Mouse (Mus musculus) CH12.LX (cell line): ENCODE measurements around the gene Dlg2. TPM values are rescaled to one million over a fixed set of nuclear protein-coding genes. Genes with fewer than 3 reads are reported as not detected.

ENCODE experiments used
- DNase-seq: peaks from one replicate; pipeline ENCODE4 v3.0.0-alpha.2; 2013; ENCODE audit errors: extremely low read depth
- H3K27ac ChIP-seq: 2 replicates; pipeline ENCODE4 v1.5.1; 2012; ENCODE audit warnings: low read depth, mild to moderate bottlenecking, control low read depth, moderate library complexity; ENCODE audit not compliant: insufficient read depth
- H3K27me3 ChIP-seq: replicated peaks from 2 replicates; pipeline ENCODE3; 2012; ENCODE audit warnings: inconsistent platforms
- H3K36me3 ChIP-seq, 2 experiments: replicated peaks in 1 of 2; 2 replicates each; pipeline versions ENCODE3 to v1.6.1; 2012; ENCODE audit warnings: inconsistent platforms in 1 of 2, low read length in 1 of 2, mild to moderate bottlenecking in 1 of 2, mixed read lengths in 1 of 2, moderate library complexity in 1 of 2; ENCODE audit not compliant: control insufficient read depth in 1 of 2, insufficient read depth in 1 of 2
- H3K4me1 ChIP-seq, 2 experiments: 2 replicates each; pipeline ENCODE4 v1.6.1; 2012; ENCODE audit warnings: inconsistent platforms in 1 of 2, moderate library complexity in 1 of 2; ENCODE audit not compliant: insufficient read depth in 2 of 2, control insufficient read depth in 1 of 2
- H3K4me2 ChIP-seq: 2 replicates; pipeline ENCODE4 v1.6.1; 2012; ENCODE audit warnings: low read depth, mild to moderate bottlenecking, control low read depth; ENCODE audit not compliant: poor library complexity, insufficient read depth, severe bottlenecking
- H3K4me3 ChIP-seq, 3 experiments: fragments of 150-350 bp in 1 of 3; sonication (generic) in 1 of 3; replicated peaks in 1 of 3; 2 replicates each; pipeline versions ENCODE3 to v1.5.1; 2011 to 2012; ENCODE audit warnings: low read depth in 2 of 3, low read length in 2 of 3, mild to moderate bottlenecking in 2 of 3, moderate library complexity in 2 of 3, control low read depth in 1 of 3, improper control_type of control experiment in 1 of 3, inconsistent platforms in 1 of 3, mixed read lengths in 1 of 3; ENCODE audit not compliant: poor library complexity in 1 of 3
- H3K79me2 ChIP-seq: replicated peaks from 2 replicates; pipeline ENCODE4 v1.6.1; 2012; ENCODE audit warnings: mild to moderate bottlenecking, moderate library complexity; ENCODE audit not compliant: control insufficient read depth, poor library complexity, insufficient read depth, severe bottlenecking; ENCODE audit errors: extremely low read depth
- H3K9ac ChIP-seq: 2 replicates; pipeline ENCODE4 v1.6.1; 2012; ENCODE audit warnings: low read depth, mild to moderate bottlenecking, control low read depth, moderate library complexity; ENCODE audit not compliant: insufficient read depth
- H3K9me3 ChIP-seq: replicated peaks from 2 replicates; pipeline ENCODE3; 2012; ENCODE audit warnings: low read length, inconsistent platforms, mixed read lengths
- BHLHE40 ChIP-seq: IDR thresholded peaks from 2 replicates; pipeline ENCODE4 v1.6.1; 2011; ENCODE audit warnings: mild to moderate bottlenecking, low read depth, low read length, improper control_type of control experiment
- CHD1 ChIP-seq: IDR thresholded peaks from 2 replicates; pipeline ENCODE4 v1.6.1; 2012; ENCODE audit warnings: low read depth, low read length, improper control_type of control experiment, inconsistent platforms
- CHD2 ChIP-seq: IDR thresholded peaks from 2 replicates; pipeline ENCODE4 v1.6.1; 2011; ENCODE audit warnings: low read length, improper control_type of control experiment
- ELF1 ChIP-seq: IDR thresholded peaks from 2 replicates; pipeline ENCODE4 v1.6.1; 2014; ENCODE audit warnings: low read depth, mild to moderate bottlenecking, inconsistent platforms, low read length, improper control_type of control experiment
- EP300 ChIP-seq: IDR thresholded peaks from 2 replicates; pipeline ENCODE4 v1.6.1; 2011; ENCODE audit warnings: low read length, improper control_type of control experiment
- ETS1 ChIP-seq: conservative IDR thresholded peaks from 2 replicates; pipeline ENCODE4 v1.6.1; 2012; ENCODE audit warnings: low read depth, mild to moderate bottlenecking, inconsistent platforms, low read length, improper control_type of control experiment, moderate library complexity
- GABPA ChIP-seq: IDR thresholded peaks from 2 replicates; pipeline ENCODE4 v1.6.1; 2012; ENCODE audit warnings: low read depth, low read length, improper control_type of control experiment, inconsistent platforms; ENCODE audit not compliant: insufficient replicate concordance
- HCFC1 ChIP-seq: IDR thresholded peaks from 2 replicates; pipeline ENCODE4 v1.6.1; 2012; ENCODE audit warnings: low read depth, mild to moderate bottlenecking, inconsistent platforms, low read length, improper control_type of control experiment
- IRF4 ChIP-seq: IDR thresholded peaks from 2 replicates; pipeline ENCODE4 v1.6.1; 2014; ENCODE audit warnings: low read depth, mild to moderate bottlenecking, inconsistent platforms, low read length, improper control_type of control experiment
- JUN ChIP-seq: IDR thresholded peaks from 2 replicates; pipeline ENCODE4 v1.6.1; 2011; ENCODE audit warnings: low read depth, mild to moderate bottlenecking, low read length, improper control_type of control experiment, moderate library complexity; ENCODE audit not compliant: insufficient read depth
- JUND ChIP-seq: conservative IDR thresholded peaks from 2 replicates; pipeline ENCODE4 v1.6.1; 2011; ENCODE audit warnings: low read depth, low read length, improper control_type of control experiment
- MAX ChIP-seq: IDR thresholded peaks from 2 replicates; pipeline ENCODE4 v1.6.1; 2011; ENCODE audit warnings: low read length, improper control_type of control experiment
- MEF2A ChIP-seq: IDR thresholded peaks from 2 replicates; pipeline ENCODE4 v1.6.1; 2014; ENCODE audit warnings: low read depth, mild to moderate bottlenecking, inconsistent platforms, low read length, improper control_type of control experiment, borderline replicate concordance
- MXI1 ChIP-seq: IDR thresholded peaks from 2 replicates; pipeline ENCODE4 v1.6.1; 2011; ENCODE audit warnings: mild to moderate bottlenecking, low read depth, low read length, improper control_type of control experiment
- MYC ChIP-seq: IDR thresholded peaks from 2 replicates; pipeline ENCODE4 v1.6.1; 2011; ENCODE audit warnings: low read depth, mild to moderate bottlenecking, improper control_type of control experiment, low read length
- NELFE ChIP-seq: IDR thresholded peaks from 2 replicates; pipeline ENCODE4 v1.6.1; 2011; ENCODE audit warnings: low read depth, low read length, improper control_type of control experiment
- PAX5 ChIP-seq: IDR thresholded peaks from 2 replicates; pipeline ENCODE4 v1.6.1; 2012; ENCODE audit warnings: low read length, inconsistent platforms, mixed read lengths
- POLR2A ChIP-seq: IDR thresholded peaks from 2 replicates; pipeline ENCODE4 v1.6.1; 2011; ENCODE audit warnings: low read depth, mild to moderate bottlenecking, improper control_type of control experiment, low read length
- RAD21 ChIP-seq: IDR thresholded peaks from 2 replicates; pipeline ENCODE4 v1.6.1; 2011; ENCODE audit warnings: low read depth, mild to moderate bottlenecking, low read length, improper control_type of control experiment, moderate library complexity
- RCOR1 ChIP-seq: conservative IDR thresholded peaks from 2 replicates; pipeline ENCODE4 v1.6.1; 2012; ENCODE audit warnings: low read depth, mild to moderate bottlenecking, inconsistent platforms, low read length, improper control_type of control experiment
- SIN3A ChIP-seq: IDR thresholded peaks from 2 replicates; pipeline ENCODE4 v1.6.1; 2012; ENCODE audit warnings: low read length, improper control_type of control experiment, inconsistent platforms
- TBP ChIP-seq: conservative IDR thresholded peaks from 2 replicates; pipeline ENCODE4 v1.6.1; 2011; ENCODE audit warnings: low read depth, low read length, improper control_type of control experiment
- TCF12 ChIP-seq: IDR thresholded peaks from 2 replicates; pipeline ENCODE4 v1.6.1; 2014; ENCODE audit warnings: low read depth, mild to moderate bottlenecking, inconsistent platforms, low read length, improper control_type of control experiment
- UBTF ChIP-seq: IDR thresholded peaks from 2 replicates; pipeline ENCODE4 v1.6.1; 2012; ENCODE audit warnings: low read depth, mild to moderate bottlenecking, inconsistent platforms, low read length, improper control_type of control experiment, moderate library complexity
- USF1 ChIP-seq: IDR thresholded peaks from 2 replicates; pipeline ENCODE4 v1.6.1; 2014; ENCODE audit warnings: low read depth, mild to moderate bottlenecking, inconsistent platforms, low read length, improper control_type of control experiment
- USF2 ChIP-seq: conservative IDR thresholded peaks from 2 replicates; pipeline ENCODE4 v1.6.1; 2011; ENCODE audit warnings: low read depth, low read length, improper control_type of control experiment
- ZMIZ1 ChIP-seq: IDR thresholded peaks from 2 replicates; pipeline ENCODE4 v1.6.1; 2012; ENCODE audit warnings: low read depth, mild to moderate bottlenecking, inconsistent platforms, low read length, improper control_type of control experiment
- ZNF384 ChIP-seq: IDR thresholded peaks from 2 replicates; pipeline ENCODE4 v1.6.1; 2012; ENCODE audit warnings: low read depth, low read length, improper control_type of control experiment, inconsistent platforms
- dilution Hi-C: fragments of 300-500 bp; cut with MboI; formaldehyde crosslinking; loops from 2 replicates; pipeline ENCODE4 v1.14.3; 2020; ENCODE audit warnings: low sequenced_read_pairs; ENCODE audit not compliant: extremely low pct_unique_long_range_greater_than_20kb, extremely low pct_ligation_motif_present
- in situ Hi-C: fragments of 300-500 bp; cut with MboI; formaldehyde crosslinking; loops from 3 replicates; pipeline ENCODE4 v1.14.3; 2019; ENCODE audit warnings: low sequenced_read_pairs, low pct_ligation_motif_present, low pct_unique_long_range_greater_than_20kb, mixed read lengths
- polyA plus RNA-seq: library from polyadenylated mRNA; unstranded; fragments of >175 nt; gene quantifications from 2 replicates; pipeline ENCODE4 v1.2.1, GENCODE M21; 2012; ENCODE audit warnings: low read depth; ENCODE audit not compliant: insufficient read length
- total RNA-seq, 2 experiments: library from RNA; depleted of rRNA; stranded (reverse); fragments of 300-350 nt in 1 of 2; fragments of >200 nt in 1 of 2; gene quantifications; 2 replicates each; pipeline ENCODE4 v1.2.3; 2012 to 2014

The Dlg2 gene
- total and polyA plus RNA-seq, 3 experiments = 0.36 TPM; not detected in 2

GRCm38 (mm10) chr7:90748636-90749035 lies 272.2 kb downstream of the Dlg2 start:
- Histone ChIP-seq H3K4me3 (no peak overlapping the region), H3K27ac (no peak overlapping the region), H3K4me2 (no peak overlapping the region), H3K27me3 (no peaks in the 10 kb centered on the region), H3K4me1 (no peaks in the 10 kb centered on the region), H3K79me2 (no peaks in the 10 kb centered on the region), H3K36me3 (no peaks in the 10 kb centered on the region), H3K9ac (no peak overlapping the region), H3K9me3 (no peaks in the 10 kb centered on the region)
- dilution Hi-C loops (no loop called here), in situ Hi-C loops (no loop called here)
- no peak for TF ChIP-seq POLR2A
- no peak for TF ChIP-seq PAX5
- no peak for TF ChIP-seq JUND
- no peak for TF ChIP-seq ZNF384
- no peak for TF ChIP-seq HCFC1
- TF ChIP-seq ETS1 = no peak
- TF ChIP-seq RCOR1 = no peak
- TF ChIP-seq CHD1 = no peak
- no peak for TF ChIP-seq TCF12
- TF ChIP-seq NELFE = no peak
- TF ChIP-seq GABPA = no peak
- TF ChIP-seq EP300 = no peak
- TF ChIP-seq SIN3A = no peak
- no peak for TF ChIP-seq RAD21
- TF ChIP-seq UBTF = no peak
- no peak for TF ChIP-seq JUN
- no peak for DNase-seq

GRCm38 (mm10) chr7:90787945-90788344 lies 311.5 kb downstream of the Dlg2 start:
- H3K9ac ChIP-seq = no peak overlapping the region
- dilution Hi-C loops (no loop called here), in situ Hi-C loops (no loop called here)
- no peak for DNase-seq
- no peaks in the 10 kb centered on the region for H3K9me3 ChIP-seq
- H3K4me2 ChIP-seq = no peak overlapping the region
- H3K4me1 ChIP-seq = no peaks in the 10 kb centered on the region
- no peak overlapping the region for H3K4me3 ChIP-seq
- no peak overlapping the region for H3K27ac ChIP-seq
- no peaks in the 10 kb centered on the region for H3K27me3 ChIP-seq
- no peaks in the 10 kb centered on the region for H3K36me3 ChIP-seq
- H3K79me2 ChIP-seq = no peaks in the 10 kb centered on the region
- no peak for TF ChIP-seq NELFE
- TF ChIP-seq IRF4 = no peak
- no peak for TF ChIP-seq MYC
- TF ChIP-seq ZNF384 = no peak
- TF ChIP-seq BHLHE40 = no peak
- TF ChIP-seq MAX = no peak
- TF ChIP-seq PAX5 = no peak
- TF ChIP-seq ELF1 = no peak
- TF ChIP-seq USF1 = no peak
- no peak for TF ChIP-seq JUND
- no peak for TF ChIP-seq TBP
- TF ChIP-seq MXI1 = no peak
- TF ChIP-seq ZMIZ1 = no peak
- TF ChIP-seq ETS1 = no peak
- TF ChIP-seq TCF12 = no peak
- no peak for TF ChIP-seq USF2
- TF ChIP-seq CHD2 = no peak
- no peak for TF ChIP-seq MEF2A
